Mouse (Mus musculus) neural tube, embryonic 15.5 days (tissue): Measurements from ENCODE around the gene Timm8a2. TPM values are rescaled to one million over a fixed set of nuclear protein-coding genes. Genes with fewer than 3 reads are reported as not detected.

Experiments used
- ATAC-seq: fragments of 200-750 bp; cut with Nextera tagmentation; 2 replicates; pipeline ENCODE4 v1.8.0; 2017; ENCODE audit warnings: mild to moderate bottlenecking, moderate TSS enrichment, moderate library complexity; ENCODE audit not compliant: low FRiP score
- H3K27ac ChIP-seq: fragments of 300-500 bp; sonication (generic); replicated peaks from 2 replicates; pipeline ENCODE4 v1.5.1; 2015; ENCODE audit warnings: mild to moderate bottlenecking, inconsistent platforms
- H3K27me3 ChIP-seq: fragments of 300-500 bp; sonication (generic); replicated peaks from 2 replicates; pipeline ENCODE4 v1.6.1; 2015; ENCODE audit warnings: inconsistent platforms
- H3K36me3 ChIP-seq: fragments of 300-500 bp; sonication (generic); 2 replicates; pipeline ENCODE4 v1.6.1; 2015; ENCODE audit warnings: inconsistent platforms
- H3K4me1 ChIP-seq: fragments of 300-500 bp; sonication (generic); 2 replicates; pipeline ENCODE4 v1.6.1; 2015; ENCODE audit warnings: inconsistent platforms
- H3K4me2 ChIP-seq: fragments of 300-500 bp; sonication (generic); 2 replicates; pipeline ENCODE4 v1.6.1; 2015; ENCODE audit warnings: inconsistent platforms, mild to moderate bottlenecking, moderate library complexity
- H3K4me3 ChIP-seq: fragments of 300-500 bp; sonication (generic); replicated peaks from 2 replicates; pipeline ENCODE4 v1.5.1; 2015; ENCODE audit warnings: mild to moderate bottlenecking, inconsistent platforms
- H3K9ac ChIP-seq: fragments of 300-500 bp; sonication (generic); replicated peaks from 2 replicates; pipeline ENCODE4 v1.6.1; 2015; ENCODE audit warnings: mild to moderate bottlenecking, inconsistent platforms
- H3K9me3 ChIP-seq: fragments of 300-500 bp; sonication (generic); replicated peaks from 2 replicates; pipeline ENCODE4 v1.6.1; 2016; ENCODE audit warnings: inconsistent platforms
- WGBS: fragments of 180-500 bp; shearing (Covaris S2); methylation state at CpG from one replicate; pipeline ENCODE4 v1.1.7; 2015; ENCODE audit warnings: mixed read lengths; 5-methylcytosine and 5-hydroxymethylcytosine counted together
- polyA plus RNA-seq: library from polyadenylated mRNA; unstranded; fragments of >200 nt; fragmentation: Nextera tagmentation; extraction: Ambion mirVana; gene quantifications from 2 replicates; pipeline ENCODE4 v1.2.1, GENCODE M21; 2015

Gene Timm8a2
- not detected in 2 replicates for polyA plus RNA-seq

DNA sequence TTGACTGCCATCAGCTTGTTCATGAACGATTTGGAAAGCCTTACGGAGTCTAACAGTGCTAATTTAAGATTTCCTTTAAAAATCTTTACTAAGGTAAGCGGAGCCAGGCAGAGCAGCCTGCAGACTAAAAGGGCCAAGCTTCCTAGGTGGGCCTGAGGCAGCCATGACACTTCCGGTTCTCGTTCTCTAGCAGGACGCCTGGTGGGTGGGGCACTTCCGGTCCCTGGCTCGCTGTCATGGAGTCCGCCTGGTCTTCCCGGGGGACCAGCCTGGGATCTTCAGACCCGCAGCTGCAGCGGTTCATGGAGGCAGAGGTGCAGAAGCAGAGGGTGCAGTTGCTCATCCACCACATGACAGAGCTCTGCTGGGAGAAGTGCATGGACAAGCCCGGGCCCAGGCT is at the start of gene Timm8a2:
Gene Timm8a2, plus strand, starts transcription at position 224 of the 400 bp plus-strand sequence.
- Histone ChIP-seq H3K4me1 (no peaks in the 10 kb centered on the region), H3K27me3 (no peaks in the 10 kb centered on the region), H3K9ac (no peak within 1 kb of the TSS), H3K9me3 (no peaks in the 10 kb centered on the region), H3K27ac (no peak within 1 kb of the TSS), H3K4me3 (no peak within 1 kb of the TSS), H3K36me3 (no peaks in the 10 kb centered on the region), H3K4me2 (no peak within 1 kb of the TSS)
- 95% methylated on average over 13 of the region's 13 CpGs for WGBS
- ATAC-seq, result no peak

DNA sequence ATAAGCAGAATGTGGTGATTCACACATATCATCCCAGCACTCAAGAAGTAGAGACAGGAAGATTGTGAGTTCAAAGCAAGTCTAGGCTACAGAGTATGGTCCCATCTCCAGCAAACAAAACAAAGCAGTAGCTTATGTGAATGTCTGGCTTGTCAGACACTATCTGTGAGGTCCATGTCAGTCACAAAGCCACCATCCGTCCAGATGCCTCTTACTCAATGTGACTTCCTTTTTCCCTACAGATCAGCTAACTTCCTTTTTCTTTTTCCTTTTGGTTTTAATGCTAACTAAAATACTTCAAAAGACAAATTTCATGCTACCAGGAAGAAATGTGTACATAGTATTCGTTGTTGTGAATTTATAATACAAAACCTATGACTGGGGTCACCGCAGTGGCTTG is 49.0 kb upstream of the Timm8a2 start:
- Histone ChIP-seq H3K9me3 (no peaks in the 10 kb centered on the region), H3K4me3 (no peak overlapping the region), H3K4me1 (no peaks in the 10 kb centered on the region), H3K4me2 (no peak overlapping the region), H3K27ac (no peak overlapping the region), H3K9ac (no peak overlapping the region), H3K36me3 (no peaks in the 10 kb centered on the region), H3K27me3 (no peaks in the 10 kb centered on the region)
- ATAC-seq, result no peak
- WGBS, result 82% methylated on average over 3 of the region's 3 CpGs

DNA sequence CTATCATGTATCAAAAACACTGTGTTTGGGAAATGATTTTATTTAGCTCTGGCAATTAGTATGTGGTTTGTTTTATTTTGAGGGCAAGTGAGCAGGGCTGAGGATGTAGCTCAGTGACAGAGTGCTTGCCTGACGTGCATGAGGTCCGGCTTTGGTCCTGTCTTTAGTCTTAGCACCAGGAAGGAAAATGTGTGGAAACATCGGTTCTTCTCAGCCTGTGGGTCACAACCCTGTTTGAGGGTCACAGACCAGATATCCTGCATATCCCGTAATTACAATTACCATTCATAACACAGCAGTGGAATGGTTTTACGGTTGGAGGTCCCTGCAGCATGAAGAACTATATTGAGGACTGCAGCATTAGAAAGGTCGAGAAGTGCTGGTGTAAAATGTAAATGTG is 48.4 kb upstream of the Timm8a2 start:
- Histone ChIP-seq H3K4me2 (no peak overlapping the region), H3K4me1 (no peaks in the 10 kb centered on the region), H3K9me3 (no peaks in the 10 kb centered on the region), H3K27ac (no peak overlapping the region), H3K4me3 (no peak overlapping the region), H3K36me3 (no peaks in the 10 kb centered on the region), H3K9ac (no peak overlapping the region), H3K27me3 (no peaks in the 10 kb centered on the region)
- 81% methylated on average over 6 of the region's 6 CpGs for WGBS
- ATAC-seq, result no peak

GRCm38 (mm10) chr14:121987287-121987686 is 47.2 kb upstream of the Timm8a2 start:
- no peak overlapping the region for H3K9ac ChIP-seq
- no peak overlapping the region for H3K4me2 ChIP-seq
- no peaks in the 10 kb centered on the region for H3K9me3 ChIP-seq
- H3K36me3 ChIP-seq, result no peaks in the 10 kb centered on the region
- WGBS, result 83% methylated on average over 1 of the region's 1 CpGs
- ATAC-seq, result no peak
- H3K27ac ChIP-seq, result no peak overlapping the region
- H3K4me3 ChIP-seq, result no peak overlapping the region
- no peaks in the 10 kb centered on the region for H3K4me1 ChIP-seq
- no peaks in the 10 kb centered on the region for H3K27me3 ChIP-seq

- no peaks in the 10 kb centered on the region for H3K36me3 ChIP-seq
- H3K4me2 ChIP-seq, result no peak overlapping the region
- no peak overlapping the region for H3K4me3 ChIP-seq
- no peaks in the 10 kb centered on the region for H3K4me1 ChIP-seq
- no peaks in the 10 kb centered on the region for H3K9me3 ChIP-seq
- no peaks in the 10 kb centered on the region for H3K27me3 ChIP-seq
- H3K9ac ChIP-seq, result no peak overlapping the region
- no peak overlapping the region for H3K27ac ChIP-seq
- ATAC-seq, result no peak
- 77% methylated on average over 4 of the region's 4 CpGs for WGBS
Measured at GRCm38 (mm10) chr14:121987691-121988090, 46.8 kb upstream of the Timm8a2 start.

GRCm38 (mm10) chr14:121989331-121989730 is 45.1 kb upstream of the Timm8a2 start:
- H3K4me3 ChIP-seq, result no peak overlapping the region
- no peaks in the 10 kb centered on the region for H3K9me3 ChIP-seq
- no peaks in the 10 kb centered on the region for H3K4me1 ChIP-seq
- H3K27ac ChIP-seq, result no peak overlapping the region
- H3K36me3 ChIP-seq, result peaks cover 4% of the 10 kb centered on the region; the same call in 1 of the 2 replicates
- no peak overlapping the region for H3K9ac ChIP-seq
- H3K27me3 ChIP-seq, result no peaks in the 10 kb centered on the region
- H3K4me2 ChIP-seq, result no peak overlapping the region
- WGBS, result 98% methylated on average over 3 of the region's 3 CpGs
- no peak for ATAC-seq

DNA sequence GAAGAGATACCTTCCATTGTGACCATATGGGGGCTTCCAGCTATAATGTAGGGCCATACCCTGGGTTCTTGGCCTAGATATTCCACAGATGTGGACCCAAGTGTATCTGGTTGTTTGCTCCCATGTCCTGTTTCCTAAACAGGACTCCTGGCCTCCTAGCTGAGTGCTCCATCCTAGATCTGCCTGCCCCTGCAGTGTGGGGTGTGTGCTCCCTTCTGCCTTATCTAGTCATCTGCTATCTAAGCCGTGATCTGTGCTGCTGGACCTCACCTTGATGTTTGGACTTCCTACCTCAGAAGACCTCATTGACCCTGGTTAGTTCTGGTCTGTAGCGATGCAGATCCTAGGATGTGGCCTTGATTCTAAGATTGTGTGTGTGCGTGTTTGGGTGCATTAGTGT is 44.6 kb upstream of the Timm8a2 start:
- Histone ChIP-seq H3K27ac (no peak overlapping the region), H3K4me2 (no peak overlapping the region), H3K27me3 (no peaks in the 10 kb centered on the region), H3K4me3 (no peak overlapping the region), H3K9me3 (no peaks in the 10 kb centered on the region), H3K9ac (no peak overlapping the region), H3K36me3 (peaks cover 8% of the 10 kb centered on the region; the same call in 1 of the 2 replicates), H3K4me1 (no peaks in the 10 kb centered on the region)
- no peak for ATAC-seq
- 96% methylated on average over 3 of the region's 3 CpGs for WGBS

DNA sequence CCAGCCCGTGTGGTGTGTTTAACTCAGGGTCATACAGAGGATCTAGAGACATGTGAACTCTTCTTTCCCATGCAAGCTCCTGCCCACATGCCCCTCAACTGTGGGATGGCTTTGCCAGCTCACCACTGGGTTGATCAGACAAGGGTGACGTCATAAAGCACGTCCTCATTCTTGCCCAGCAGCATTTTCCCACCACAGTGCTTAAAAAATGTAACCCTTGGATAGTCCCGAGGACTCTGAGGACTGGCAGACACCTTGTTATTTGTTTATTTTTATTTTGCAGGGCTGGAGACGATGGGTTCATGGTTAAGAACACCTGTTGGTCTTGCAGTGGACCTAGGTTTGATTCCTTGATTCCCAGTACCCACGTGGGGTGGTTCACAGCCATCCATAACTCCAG is 43.6 kb upstream of the Timm8a2 start:
- no peak overlapping the region for H3K4me3 ChIP-seq
- H3K27ac ChIP-seq, result no peak overlapping the region
- H3K27me3 ChIP-seq, result no peaks in the 10 kb centered on the region
- no peak overlapping the region for H3K4me2 ChIP-seq
- no peak overlapping the region for H3K9ac ChIP-seq
- H3K9me3 ChIP-seq, result no peaks in the 10 kb centered on the region
- no peak for ATAC-seq
- 91% methylated on average over 6 of the region's 6 CpGs for WGBS
- peaks cover 10% of the 10 kb centered on the region; the same call in 1 of the 2 replicates for H3K36me3 ChIP-seq
- H3K4me1 ChIP-seq, result no peaks in the 10 kb centered on the region

GRCm38 (mm10) chr14:121991921-121992320 is 42.6 kb upstream of the Timm8a2 start:
- H3K36me3 ChIP-seq, result peaks cover 10% of the 10 kb centered on the region
- H3K4me3 ChIP-seq, result no peak overlapping the region
- no peaks in the 10 kb centered on the region for H3K4me1 ChIP-seq
- no peak overlapping the region for H3K4me2 ChIP-seq
- no peaks in the 10 kb centered on the region for H3K27me3 ChIP-seq
- ATAC-seq, result no peak
- H3K9ac ChIP-seq, result no peak overlapping the region
- no peak overlapping the region for H3K27ac ChIP-seq
- no peaks in the 10 kb centered on the region for H3K9me3 ChIP-seq

- WGBS, result 87% methylated on average over 13 of the region's 13 CpGs
- no peaks in the 10 kb centered on the region for H3K9me3 ChIP-seq
- H3K4me3 ChIP-seq, result no peak overlapping the region
- no peaks in the 10 kb centered on the region for H3K27me3 ChIP-seq
- no peaks in the 10 kb centered on the region for H3K4me1 ChIP-seq
- H3K27ac ChIP-seq, result no peak overlapping the region
- H3K4me2 ChIP-seq, result no peak overlapping the region
- H3K36me3 ChIP-seq, result peaks cover 10% of the 10 kb centered on the region
- no peak for ATAC-seq
- H3K9ac ChIP-seq, result no peak overlapping the region
Measured at GRCm38 (mm10) chr14:121992395-121993280, 41.8 kb upstream of the Timm8a2 start.

DNA sequence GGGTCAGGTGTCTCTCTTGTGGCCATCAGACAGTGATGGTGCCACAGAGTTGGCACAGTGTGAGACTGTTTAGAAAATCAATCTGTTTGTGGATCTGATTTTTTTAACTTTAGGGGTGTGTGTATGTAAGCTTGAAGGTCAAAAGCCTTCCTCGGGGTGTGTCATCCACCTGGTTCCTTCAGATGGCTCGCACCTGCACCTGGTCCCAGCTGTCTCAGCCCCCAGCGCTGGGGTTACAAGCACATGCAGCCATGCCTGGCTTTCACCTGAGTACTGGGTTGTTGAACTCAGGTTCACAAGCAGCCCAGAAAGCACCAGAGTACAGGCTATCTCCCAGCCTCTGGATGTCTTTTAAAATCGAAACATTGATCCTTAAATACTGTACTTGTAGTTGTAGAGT is 40.9 kb upstream of the Timm8a2 start:
- H3K9me3 ChIP-seq, result no peaks in the 10 kb centered on the region
- WGBS, result 90% methylated on average over 4 of the region's 4 CpGs
- no peak overlapping the region for H3K27ac ChIP-seq
- no peak overlapping the region for H3K4me2 ChIP-seq
- H3K4me3 ChIP-seq, result no peak overlapping the region
- H3K27me3 ChIP-seq, result no peaks in the 10 kb centered on the region
- peaks cover 10% of the 10 kb centered on the region for H3K36me3 ChIP-seq
- H3K9ac ChIP-seq, result no peak overlapping the region
- H3K4me1 ChIP-seq, result no peaks in the 10 kb centered on the region
- ATAC-seq, result no peak

GRCm38 (mm10) chr14:121994171-121994700 is 40.2 kb upstream of the Timm8a2 start:
- H3K9me3 ChIP-seq, result no peaks in the 10 kb centered on the region
- H3K4me2 ChIP-seq, result no peak overlapping the region
- H3K36me3 ChIP-seq, result peaks cover 10% of the 10 kb centered on the region
- ATAC-seq, result no peak
- WGBS, result 97% methylated on average over 17 of the region's 17 CpGs
- no peaks in the 10 kb centered on the region for H3K4me1 ChIP-seq
- H3K4me3 ChIP-seq, result no peak overlapping the region
- H3K9ac ChIP-seq, result no peak overlapping the region
- H3K27ac ChIP-seq, result no peak overlapping the region
- no peaks in the 10 kb centered on the region for H3K27me3 ChIP-seq
